Mouse (Mus musculus) lung, adult 2 months (tissue): ENCODE results near the gene Mindy2.

ENCODE experiments used
- CTCF ChIP-seq: fragments of 200-500 bp; IDR thresholded peaks from 2 replicates; pipeline ENCODE4 v1.5.1; 2011; ENCODE audit warnings: mild to moderate bottlenecking, low read length, control low read depth; ENCODE audit not compliant: insufficient read depth
- POLR2A ChIP-seq: fragments of 200-500 bp; IDR thresholded peaks from 2 replicates; pipeline ENCODE4 v1.6.1; 2011; ENCODE audit warnings: low read depth, mild to moderate bottlenecking, control low read depth, low read length, borderline replicate concordance; ENCODE audit errors: extremely low read depth

DNA sequence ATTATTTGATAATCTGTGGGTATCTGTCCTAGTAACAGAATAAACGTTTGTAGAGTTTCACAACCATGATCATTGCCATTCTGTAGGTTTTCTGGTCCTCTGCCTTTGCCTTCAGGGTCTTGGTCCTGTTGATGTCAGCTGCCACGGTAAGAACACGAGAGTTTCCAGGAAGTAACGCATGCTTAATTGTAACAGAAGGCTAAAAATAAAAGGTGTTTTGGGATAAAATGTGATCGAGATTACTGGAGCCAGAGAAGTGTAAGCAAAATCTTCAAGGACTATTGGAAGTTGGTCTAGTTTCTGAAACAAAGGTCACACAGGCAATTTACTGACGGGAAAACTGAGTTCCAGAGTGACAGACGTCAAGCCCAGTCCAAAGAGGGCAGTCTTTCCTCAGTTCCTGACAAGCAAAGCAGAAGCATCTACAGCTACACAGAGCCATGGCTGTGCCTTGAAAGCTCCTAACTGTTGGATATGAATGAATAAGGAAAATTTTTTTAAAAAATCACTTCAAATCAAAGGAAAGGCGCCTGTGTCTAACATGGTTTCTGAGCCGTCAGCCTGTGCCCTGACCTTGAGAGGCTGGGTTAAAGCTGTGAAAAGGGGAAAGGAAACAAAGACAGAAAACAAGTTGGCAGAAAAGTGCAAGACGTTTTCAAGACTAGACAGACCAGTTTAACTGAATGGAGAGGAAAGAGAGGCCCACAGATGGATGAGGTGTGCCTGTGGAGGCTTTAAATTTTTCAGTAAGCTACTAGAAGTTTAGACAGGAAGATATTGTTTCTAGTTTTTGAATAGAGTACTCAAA, 15.0 kb upstream of the Mindy2 start:
- TF ChIP-seq POLR2A, result no peak
- TF ChIP-seq CTCF, result peak; percentile 57
